Mouse (Mus musculus) testis, postnatal 14 days (tissue): ENCODE measurements around the gene Gm5114.
A peak's percentile ranks its signal among the peaks of the same experiment; 100 is the strongest.
"Not testable (repeated sequence)": the region's sequence is repeated elsewhere in the genome, so short reads cannot be mapped to it uniquely, and the experiment has no call there.

Source experiments
- DNase-seq: peaks from one replicate; pipeline ENCODE4 v3.0.0; 2021; ENCODE audit warnings: low spot score

The Gm5114 gene

DNA sequence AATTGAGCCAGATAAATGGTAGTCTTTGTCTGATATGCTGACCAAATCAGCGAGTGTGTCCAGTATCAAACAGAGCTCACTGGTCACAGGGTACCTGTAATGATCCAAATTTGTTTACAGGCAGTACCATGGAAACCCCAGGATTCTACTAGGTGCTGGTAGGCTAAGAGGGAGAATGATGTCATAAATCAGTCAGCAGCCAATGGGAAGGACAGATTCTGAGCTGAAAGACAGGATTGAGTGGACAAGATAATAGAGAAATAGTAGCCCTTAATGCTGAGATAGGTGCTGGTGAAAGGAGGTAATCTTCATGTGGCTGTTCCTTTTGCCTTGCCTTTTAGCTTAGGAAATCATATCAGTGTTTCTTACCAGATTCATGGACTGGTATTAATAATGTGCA lies at the start of gene Gm5114:
Gm5114 (minus strand) TSS at position 101 of the 400 bp plus-strand sequence.
- DNase-seq = not testable (repeated sequence)

DNA sequence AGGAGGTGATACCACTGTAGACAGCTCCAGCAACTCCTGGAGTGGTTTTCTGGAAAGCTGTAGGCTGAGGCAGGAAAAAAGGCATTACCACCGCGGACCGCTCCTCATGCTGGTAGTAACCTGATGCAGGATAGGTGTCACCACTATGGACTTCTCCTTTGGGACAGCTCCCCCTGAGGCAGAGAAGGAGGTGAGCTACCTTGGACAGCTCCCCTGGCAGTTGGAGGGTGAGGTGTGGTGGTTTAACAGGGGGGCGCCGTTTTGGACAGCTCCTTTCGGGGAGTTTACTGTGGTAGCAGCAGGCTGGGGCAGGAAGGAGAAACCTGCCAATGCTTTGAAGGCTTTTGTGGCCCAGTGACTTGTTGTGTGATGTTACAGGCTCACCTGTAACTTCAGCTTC lies 42.8 kb upstream of the Gm5114 start:
- peak; percentile 48 for DNase-seq

DNA sequence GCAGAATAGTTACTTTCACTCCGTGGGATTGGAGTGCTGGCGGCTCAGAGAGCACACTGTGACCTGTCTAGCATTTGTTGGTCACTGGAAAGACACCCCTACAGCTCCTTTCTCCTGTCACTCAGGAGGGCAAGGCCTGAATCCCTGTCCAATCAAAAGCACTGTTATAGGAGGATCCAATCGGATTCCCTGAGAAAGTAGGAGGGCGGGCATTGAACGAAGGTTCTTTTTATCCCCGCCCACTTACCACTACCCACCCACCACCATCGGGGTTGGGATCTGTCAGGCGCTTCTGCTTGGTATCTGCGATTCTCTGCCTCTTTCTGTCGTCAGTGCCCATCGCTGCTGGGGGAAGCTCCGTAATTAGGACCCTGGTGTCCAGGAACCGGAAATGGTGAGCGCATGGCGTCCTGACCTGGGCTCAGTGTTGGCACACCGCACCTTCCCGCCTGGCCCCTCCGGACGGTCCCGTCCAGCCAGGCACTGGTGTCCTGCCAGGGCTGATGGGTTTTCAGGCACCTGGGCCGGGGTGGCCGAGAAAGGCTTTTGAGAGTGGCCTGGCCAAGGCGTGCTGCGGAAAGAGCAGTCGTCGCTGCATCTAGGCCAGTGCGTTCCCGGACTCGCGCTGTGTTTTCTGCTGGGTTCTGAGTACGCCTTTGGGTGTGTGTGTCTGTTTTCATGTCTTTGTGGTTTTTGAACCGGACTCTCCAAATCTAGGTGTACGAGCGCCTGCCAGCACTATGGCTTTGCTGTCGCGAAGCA lies 36.5 kb upstream of the Gm5114 start:
- DNase-seq = peak; percentile 87

DNA sequence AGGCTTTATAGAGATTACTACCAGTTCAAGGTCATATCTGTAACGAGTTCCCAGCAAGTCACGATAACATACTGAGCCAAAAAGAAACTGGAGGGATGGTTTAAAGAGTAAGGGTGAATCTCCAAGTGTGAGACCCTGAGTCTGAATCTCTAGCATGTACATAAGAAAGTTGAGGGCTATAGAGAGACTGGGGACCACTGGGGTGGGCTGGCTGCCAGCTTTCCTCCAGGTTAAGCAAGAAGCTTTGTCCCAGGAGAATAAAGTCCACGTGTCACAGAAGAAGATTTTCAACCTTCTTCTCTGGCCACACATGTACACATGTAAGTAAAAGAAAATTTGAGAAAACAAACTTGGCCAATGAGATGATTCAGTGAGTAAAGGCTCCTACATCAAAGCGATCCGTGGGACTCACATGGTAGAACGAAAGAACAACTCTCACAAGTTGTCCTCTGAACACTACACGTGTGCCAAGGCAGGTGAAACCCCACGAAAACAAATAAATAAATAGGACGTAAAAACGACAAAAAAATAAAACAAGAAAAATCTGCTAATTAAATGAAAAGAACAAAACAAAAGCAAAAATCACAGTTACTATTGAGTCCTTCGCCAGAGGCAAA lies 35.8 kb upstream of the Gm5114 start:
- DNase-seq = no peak

DNA sequence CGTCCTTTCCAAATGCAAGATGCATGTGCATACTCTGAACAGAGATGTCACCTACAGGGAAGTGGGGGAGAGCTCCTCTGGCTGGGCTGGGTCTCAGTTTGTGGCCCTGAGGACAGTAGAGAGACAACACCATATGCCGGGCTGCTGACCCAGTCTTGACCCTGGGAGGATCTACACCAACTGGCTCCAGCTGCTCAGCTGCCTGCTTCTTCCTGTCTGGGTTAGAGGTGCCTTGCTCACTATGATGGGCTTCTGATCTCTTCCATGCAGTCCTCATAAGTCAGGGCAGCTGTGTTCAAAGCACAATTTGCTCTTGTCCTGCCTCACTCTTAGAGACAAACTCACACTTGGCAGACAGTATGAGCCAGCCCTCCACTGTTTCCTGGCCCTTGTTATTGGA lies 28.3 kb upstream of the Gm5114 start:
- no peak for DNase-seq

DNA sequence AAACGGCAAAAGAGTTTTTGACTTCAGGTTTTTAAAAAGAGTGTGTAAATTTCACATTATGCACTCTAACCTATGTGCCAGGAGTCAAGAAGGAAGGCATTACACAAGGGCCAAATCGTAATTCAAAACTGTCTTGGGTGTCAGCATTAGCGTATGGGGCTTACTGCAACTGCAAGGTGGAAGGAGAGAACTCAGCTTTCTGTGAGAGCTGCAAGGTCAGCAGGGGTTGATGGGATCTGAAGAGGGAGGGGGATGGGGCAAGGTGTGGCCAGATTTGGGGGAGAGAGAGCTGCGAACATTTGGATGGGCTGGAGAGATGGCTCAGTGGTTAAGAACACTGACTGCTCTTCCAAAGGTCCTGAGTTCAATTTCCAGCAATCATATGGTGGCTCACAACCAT lies 27.4 kb upstream of the Gm5114 start:
- DNase-seq = no peak
